ENCODE assay signal across 10 mouse cellular contexts in the genomic region with DNA sequence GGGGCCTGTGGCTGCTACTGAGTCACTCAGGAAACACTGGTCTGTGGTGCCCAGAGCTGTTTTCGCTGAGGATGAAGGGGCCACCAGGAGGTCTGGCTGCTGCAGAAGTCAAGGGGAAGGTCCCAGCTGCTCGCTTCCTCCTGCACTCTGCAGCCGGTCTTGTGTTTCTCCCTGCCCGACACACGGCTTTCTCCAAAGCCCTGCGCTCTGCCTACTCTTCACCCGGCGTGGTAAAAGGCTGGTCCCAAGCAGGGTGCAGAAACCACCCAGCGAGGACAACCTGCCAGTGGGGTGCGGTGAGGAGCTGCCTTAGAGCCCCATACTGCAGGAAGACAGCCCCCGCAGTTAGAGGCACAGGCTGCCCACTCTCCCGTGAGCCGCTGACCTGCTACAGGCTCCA. TPM values are rescaled to one million over a fixed set of nuclear protein-coding genes. Genes with fewer than 3 reads are reported as not detected.
DNase-seq lines count a peak whose midpoint lies in the region; ATAC-seq and TF ChIP-seq lines count a peak whose summit lies in the region.
"Had no signal": no experiment of that assay in that cellular context is flagged by ENCODE, and none has a peak within 500 bp of the region (broad histone marks: within the 10 kb centered on the region; RNA-seq: fewer than 3 reads in every experiment).

No protein-coding gene starts in this region.

- 59% methylated on average over 13 of the region's 13 CpGs for WGBS in heart, embryonic 16.5 days
- 68% methylated on average over 13 of the region's 13 CpGs for WGBS in heart, adult 2 months

- TF ChIP-seq CTCF in heart, adult 2 months (IDR thresholded peaks at IDR 0.05), result no peak

- ATAC-seq in heart, embryonic 16.5 days (replicated peaks; ENCODE audit: extremely low read depth, insufficient read depth, low FRiP score), result no peak
- peak; percentile 32 for ATAC-seq in granulocyte monocyte progenitor cell, adult 5-6 weeks (replicated peaks; ENCODE audit: poor library complexity, severe bottlenecking)
- ATAC-seq in megakaryocyte progenitor cell, adult 5-6 weeks (replicated peaks; ENCODE audit: poor library complexity), result peak; percentile 26; the same call in 1 of the 2 replicates
- no peak for ATAC-seq in monocyte, adult 5-6 weeks (replicated peaks; ENCODE audit: insufficient number of reproducible peaks, low FRiP score, low TSS enrichment, poor library complexity, severe bottlenecking)
- ATAC-seq: forebrain, embryonic 16.5 days had no signal

- intact Hi-C loops in heart, adult 2 months (cut with DNase I), result loop anchor here (5.0 kb wide), 1 partner anchor 638 kb away; no protein-coding TSS in a partner anchor

- no peak overlapping the region for H3K4me3 ChIP-seq in heart, embryonic 16.5 days (ENCODE audit: low read length)
- H3K4me3 ChIP-seq in heart, adult 2 months, result no peak overlapping the region

- no peaks in the 10 kb centered on the region for H3K27me3 ChIP-seq in heart, embryonic 16.5 days (ENCODE audit: control insufficient read depth, insufficient read depth, low read length)
- no peaks in the 10 kb centered on the region for H3K27me3 ChIP-seq in heart, adult 2 months (ENCODE audit: control insufficient read depth, insufficient read depth, low read length)

- H3K9me3 ChIP-seq in heart, embryonic 16.5 days (replicated peaks; ENCODE audit: control insufficient read depth, low read length), result no peaks in the 10 kb centered on the region

- H3K4me1 ChIP-seq in heart, embryonic 16.5 days (ENCODE audit: control insufficient read depth, insufficient read depth, low read length), result peaks cover 48% of the 10 kb centered on the region
- H3K4me1 ChIP-seq in heart, adult 2 months (ENCODE audit: control insufficient read depth, insufficient read depth, low read length), result no peaks in the 10 kb centered on the region; the same call in 1 of the 2 replicates

- H3K79me2 ChIP-seq in heart, adult 2 months (replicated peaks; ENCODE audit: control insufficient read depth, insufficient read depth, low read length), result no peaks in the 10 kb centered on the region

- H3K9ac ChIP-seq in heart, embryonic 16.5 days (ENCODE audit: low read length), result no peak overlapping the region
- no peak overlapping the region for H3K9ac ChIP-seq in heart, adult 2 months (ENCODE audit: low read depth, low read length)

- TF ChIP-seq EP300 in heart, adult 2 months (IDR thresholded peaks at IDR 0.05; ENCODE audit: insufficient read depth, low read depth, low read length), result no peak

- peaks cover 11% of the 10 kb centered on the region for H3K36me3 ChIP-seq in heart, embryonic 16.5 days (ENCODE audit: control insufficient read depth, insufficient read depth)
- H3K36me3 ChIP-seq in heart, adult 2 months (ENCODE audit: control insufficient read depth, insufficient read depth, low read length), result no peaks in the 10 kb centered on the region

- no peak for TF ChIP-seq POLR2A in heart, adult 2 months (IDR thresholded peaks at IDR 0.05; ENCODE audit: insufficient read depth, low read depth, low read length)

- DNase-seq in heart, adult 2 months, result no peak
- DNase-seq in CD4-positive helper T cell, adult 2 months (ENCODE audit: low read depth, low spot score), result peak; percentile 56
- no peak for DNase-seq in right cerebral cortex, postnatal 4 days
- no peak for DNase-seq in left cerebral cortex, adult 11 months (ENCODE audit: low spot score)

- no peak overlapping the region for H3K4me2 ChIP-seq in heart, embryonic 16.5 days (ENCODE audit: low read depth, low read length)

- H3K27ac ChIP-seq in heart, embryonic 16.5 days (ENCODE audit: low read length), result peak overlapping the region; percentile 33
- H3K27ac ChIP-seq in heart, adult 2 months, result no peak overlapping the region

RNA-seq across cellular contexts. Expression of a gene that starts 4.7 kb away (rescaled TPM):
- 0.20 and 0.41 TPM in 2 replicates for polyA plus RNA-seq in heart, embryonic 16.5 days (2015; fragmentation: Nextera tagmentation; extraction: Ambion mirVana)
- not detected for total RNA-seq in heart, adult 2 months (2021)
- 0.04 TPM in 1 of 2 replicates, not detected in the other for polyA plus RNA-seq in heart, adult 2 months (2012; rRNA removed)
- not detected in 2 replicates for total RNA-seq in granulocyte monocyte progenitor cell, adult 5-6 weeks (2014; fragmentation: Nextera tagmentation)
- 1.1 TPM in 1 of 2 replicates, not detected in the other for total RNA-seq in granulocyte monocyte progenitor cell, adult 5-6 weeks (2017)
- total RNA-seq in megakaryocyte progenitor cell, adult 5-6 weeks (2015), result not detected in 2 replicates
- 1.2 and 2.6 TPM in 2 replicates for total RNA-seq in megakaryocyte progenitor cell, adult 5-6 weeks (2017)
- total RNA-seq in monocyte, adult 5-6 weeks (2017), result 1.7 to 3.9 TPM (median 1.9 TPM) in 3 replicates
- total RNA-seq: layer of hippocampus, postnatal 25 days had no signal

RNA-seq across cellular contexts. Expression of a gene that starts 4.8 kb away (rescaled TPM):
- polyA plus RNA-seq in heart, embryonic 16.5 days (2015; fragmentation: Nextera tagmentation; extraction: Ambion mirVana), result 19.8 and 20.0 TPM in 2 replicates
- total RNA-seq in heart, adult 2 months (2021), result 1 to 10 TPM; 2.6 to 3.3 TPM
- polyA plus RNA-seq in heart, adult 2 months (2012; rRNA removed), result 12.6 and 19.2 TPM in 2 replicates
- 58.0 and 70.8 TPM in 2 replicates for total RNA-seq in granulocyte monocyte progenitor cell, adult 5-6 weeks (2014; fragmentation: Nextera tagmentation)
- total RNA-seq in granulocyte monocyte progenitor cell, adult 5-6 weeks (2017), result 19.3 and 29.4 TPM in 2 replicates
- total RNA-seq in megakaryocyte progenitor cell, adult 5-6 weeks (2015), result 42.5 and 55.8 TPM in 2 replicates
- 18.9 and 22.9 TPM in 2 replicates for total RNA-seq in megakaryocyte progenitor cell, adult 5-6 weeks (2017)
- 18.5 to 41.3 TPM (median 19.2 TPM) in 3 replicates for total RNA-seq in monocyte, adult 5-6 weeks (2017)

RNA-seq across cellular contexts. Expression of a gene that starts 17.7 kb away (rescaled TPM):
- polyA plus RNA-seq in heart, embryonic 16.5 days (2015; fragmentation: Nextera tagmentation; extraction: Ambion mirVana), result 44.9 and 48.9 TPM in 2 replicates
- 10 to 100 TPM; 42.2 to 44.4 TPM for total RNA-seq in heart, adult 2 months (2021)
- polyA plus RNA-seq in heart, adult 2 months (2012; rRNA removed), result 44.7 and 52.7 TPM in 2 replicates
- 46.3 and 48.6 TPM in 2 replicates for total RNA-seq in granulocyte monocyte progenitor cell, adult 5-6 weeks (2014; fragmentation: Nextera tagmentation)
- total RNA-seq in granulocyte monocyte progenitor cell, adult 5-6 weeks (2017), result 13.9 and 17.6 TPM in 2 replicates
- 27.8 and 28.9 TPM in 2 replicates for total RNA-seq in megakaryocyte progenitor cell, adult 5-6 weeks (2015)
- 15.4 and 20.1 TPM in 2 replicates for total RNA-seq in megakaryocyte progenitor cell, adult 5-6 weeks (2017)
- total RNA-seq in monocyte, adult 5-6 weeks (2017), result 18.3 to 37.9 TPM (median 20.8 TPM) in 3 replicates

RNA-seq across cellular contexts. Expression of a gene that starts 19.0 kb away (rescaled TPM):
- 16.9 and 18.3 TPM in 2 replicates for polyA plus RNA-seq in heart, embryonic 16.5 days (2015; fragmentation: Nextera tagmentation; extraction: Ambion mirVana)
- total RNA-seq in heart, adult 2 months (2021), result under 1 TPM; 0.81 to 0.86 TPM
- 2.0 and 2.9 TPM in 2 replicates for polyA plus RNA-seq in heart, adult 2 months (2012; rRNA removed)
- 10.6 and 19.8 TPM in 2 replicates for total RNA-seq in granulocyte monocyte progenitor cell, adult 5-6 weeks (2014; fragmentation: Nextera tagmentation)
- 4.0 and 6.4 TPM in 2 replicates for total RNA-seq in granulocyte monocyte progenitor cell, adult 5-6 weeks (2017)
- total RNA-seq in megakaryocyte progenitor cell, adult 5-6 weeks (2015), result 9.5 and 12.8 TPM in 2 replicates
- total RNA-seq in megakaryocyte progenitor cell, adult 5-6 weeks (2017), result 5.0 and 8.8 TPM in 2 replicates
- total RNA-seq in monocyte, adult 5-6 weeks (2017), result 1.1 to 3.5 TPM in 2 of 3 replicates, not detected in the other

RNA-seq across cellular contexts. Expression of a gene that starts 31.8 kb away (rescaled TPM):
- polyA plus RNA-seq in heart, embryonic 16.5 days (2015; fragmentation: Nextera tagmentation; extraction: Ambion mirVana), result 718 and 722 TPM in 2 replicates
- total RNA-seq in heart, adult 2 months (2021), result 100 to 1,000 TPM; 174 to 176 TPM
- polyA plus RNA-seq in heart, adult 2 months (2012; rRNA removed), result 425 and 497 TPM in 2 replicates
- 677 and 745 TPM in 2 replicates for total RNA-seq in granulocyte monocyte progenitor cell, adult 5-6 weeks (2014; fragmentation: Nextera tagmentation)
- 746 and 991 TPM in 2 replicates for total RNA-seq in granulocyte monocyte progenitor cell, adult 5-6 weeks (2017)
- total RNA-seq in megakaryocyte progenitor cell, adult 5-6 weeks (2015), result 480 and 550 TPM in 2 replicates
- 648 and 851 TPM in 2 replicates for total RNA-seq in megakaryocyte progenitor cell, adult 5-6 weeks (2017)
- total RNA-seq in monocyte, adult 5-6 weeks (2017), result 404 to 1,073 TPM (median 510 TPM) in 3 replicates

Comparison
In these comparisons a context has a peak if more than half of its experiments do, and no peak if none do; other contexts are left out.
1. ATAC-seq: peak in granulocyte monocyte progenitor cell, adult 5-6 weeks (single experiment) and megakaryocyte progenitor cell, adult 5-6 weeks (single experiment); none in heart, embryonic 16.5 days (single experiment) and monocyte, adult 5-6 weeks (single experiment).